Mouse (Mus musculus): ENCODE data around the gene Slc25a28. TPM values are rescaled to one million over a fixed set of nuclear protein-coding genes. Genes with fewer than 3 reads are reported as not detected.

Slc25a28 gene
- total RNA-seq (2021) = 58.0 and 62.1 TPM in 2 replicates
- long read RNA-seq, experiment 1, transcript Slc25a28-201 (4 exons, 1,535 nt) = major isoform, 78 of 122 reads
- long read RNA-seq, experiment 1, partial matches to known transcripts = 1 of 122 reads
- long read RNA-seq, experiment 1, other reads (novel, unspliced or antisense) = 38 of 122 reads
- long read RNA-seq, experiment 2, transcript Slc25a28-201 (4 exons, 1,535 nt) = major isoform, 37 of 63 reads
- long read RNA-seq, experiment 2, partial matches to known transcripts = 0 of 63 reads
- long read RNA-seq, experiment 2, other reads (novel, unspliced or antisense) = 21 of 63 reads

- peak; percentile 98 for DNase-seq
These were observed at the start of gene Slc25a28 for GRCm38 (mm10) chr19:43674730-43675524. Gene Slc25a28, minus strand, starts transcription at chr19:43674881.

DNA sequence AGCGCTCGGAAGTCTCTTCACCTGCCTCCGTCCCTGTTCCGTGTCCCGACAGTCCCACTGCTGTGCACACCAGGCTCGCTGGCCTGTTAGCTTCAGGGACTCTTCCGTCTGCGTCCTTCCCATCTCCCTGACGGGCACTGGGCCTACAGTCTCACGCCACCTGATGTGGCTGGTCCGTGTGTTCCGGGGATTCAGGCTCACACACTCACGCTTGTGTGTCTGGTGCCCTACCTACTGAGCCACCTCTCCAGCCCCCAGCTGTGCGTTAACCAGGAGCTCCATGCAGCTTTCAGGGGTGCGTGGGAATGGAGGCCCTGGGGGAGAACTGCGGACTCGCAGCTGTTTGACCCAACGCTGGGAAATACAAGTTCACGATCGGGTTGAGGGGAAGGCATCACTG lies 49.5 kb upstream of the Slc25a28 start:
- DNase-seq = no peak

DNA sequence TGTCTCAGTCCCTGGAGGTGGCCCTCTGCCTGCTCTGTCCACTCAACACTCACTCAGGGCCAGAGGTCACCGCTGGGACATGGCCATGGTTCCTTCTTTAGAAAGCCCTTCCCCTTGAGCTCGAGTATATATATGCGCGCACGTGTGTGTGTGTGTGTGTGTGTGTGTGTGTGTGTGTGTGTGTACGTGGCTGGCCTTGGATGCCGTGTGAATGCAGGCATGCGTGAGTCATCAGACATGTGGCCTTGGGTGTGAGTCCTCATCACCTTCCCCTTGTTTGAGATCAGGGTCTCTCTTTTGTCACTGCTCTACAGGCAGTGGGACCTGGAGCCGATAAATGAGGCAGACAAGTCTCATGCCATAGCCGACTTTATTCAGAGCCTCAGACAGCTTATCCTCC lies 48.8 kb upstream of the Slc25a28 start:
- DNase-seq = peak; percentile 63

DNA sequence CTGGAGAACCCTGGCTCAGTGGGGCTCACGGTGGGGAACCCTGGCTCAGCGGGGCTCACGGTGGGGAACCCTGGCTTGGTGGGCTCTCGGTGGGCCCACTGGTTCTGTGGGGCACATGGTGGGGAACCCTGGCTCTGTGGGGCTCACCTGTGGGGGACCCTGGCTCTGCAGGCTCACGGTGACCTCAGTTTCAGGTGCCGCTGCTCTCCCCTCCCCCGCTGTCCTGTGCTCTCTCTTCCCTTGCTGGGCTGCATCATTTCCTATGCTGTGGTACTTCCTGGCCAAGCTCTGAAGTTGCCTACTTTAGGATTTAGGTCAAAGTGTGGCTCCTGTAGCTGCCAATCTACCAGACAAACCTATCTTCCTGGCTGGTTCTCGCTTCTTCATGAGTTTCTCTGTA lies 48.2 kb upstream of the Slc25a28 start:
- no peak for DNase-seq

DNA sequence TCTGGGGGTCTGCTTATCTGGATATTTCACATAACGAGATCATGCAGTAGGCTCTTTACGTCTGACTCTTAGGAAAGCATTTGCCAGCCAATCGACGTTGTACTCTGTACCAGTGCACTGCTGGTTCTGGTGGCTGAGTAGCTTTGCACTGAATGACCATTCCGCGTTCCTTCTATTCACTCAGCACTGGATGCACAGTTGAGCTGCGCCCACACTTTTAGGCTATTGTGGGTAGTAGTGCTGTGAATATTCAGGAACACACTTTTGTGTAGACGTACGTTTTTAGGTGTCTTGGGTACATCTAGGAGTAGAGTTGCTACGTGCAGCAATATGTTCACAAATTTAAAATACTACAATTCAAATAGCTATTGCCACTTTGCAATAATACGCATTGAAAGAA lies 45.4 kb upstream of the Slc25a28 start:
- no peak for DNase-seq

- DNase-seq = no peak
These were observed 37.3 kb upstream of the Slc25a28 start for GRCm38 (mm10) chr19:43711971-43712370.

GRCm38 (mm10) chr19:43711159-43711916 lies 36.7 kb upstream of the Slc25a28 start:
- no peak for DNase-seq

GRCm38 (mm10) chr19:43709317-43709716 lies 34.6 kb upstream of the Slc25a28 start:
- no peak for DNase-seq

- DNase-seq = no peak
These were observed 33.5 kb upstream of the Slc25a28 start for GRCm38 (mm10) chr19:43708206-43708605.

GRCm38 (mm10) chr19:43704787-43705497 lies 30.3 kb upstream of the Slc25a28 start:
- DNase-seq = no peak

DNA sequence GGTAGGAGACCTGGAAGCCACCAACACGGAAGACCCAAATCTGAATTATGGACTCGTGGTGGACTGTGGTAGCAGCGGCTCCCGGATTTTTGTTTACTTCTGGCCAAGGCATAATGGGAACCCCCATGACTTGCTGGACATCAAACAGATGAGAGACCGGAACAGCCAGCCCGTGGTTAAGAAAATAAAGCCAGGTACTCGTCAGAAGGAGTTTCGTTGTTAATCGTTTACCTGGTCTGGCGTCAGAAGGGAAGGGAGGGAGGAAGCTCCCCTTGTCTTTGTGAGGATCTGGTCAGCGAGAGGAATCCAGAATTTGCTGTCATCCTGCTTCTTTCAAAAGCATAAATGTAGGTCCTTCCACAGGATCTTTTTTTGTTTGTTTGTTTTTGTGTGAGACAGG lies 29.5 kb upstream of the Slc25a28 start:
- DNase-seq = no peak

- DNase-seq = no peak
These were observed 25.1 kb upstream of the Slc25a28 start for GRCm38 (mm10) chr19:43699763-43700155.

GRCm38 (mm10) chr19:43699021-43699762 lies 24.5 kb upstream of the Slc25a28 start:
- no peak for DNase-seq

- DNase-seq = no peak
These were observed 23.1 kb upstream of the Slc25a28 start for GRCm38 (mm10) chr19:43697666-43698370.

DNA sequence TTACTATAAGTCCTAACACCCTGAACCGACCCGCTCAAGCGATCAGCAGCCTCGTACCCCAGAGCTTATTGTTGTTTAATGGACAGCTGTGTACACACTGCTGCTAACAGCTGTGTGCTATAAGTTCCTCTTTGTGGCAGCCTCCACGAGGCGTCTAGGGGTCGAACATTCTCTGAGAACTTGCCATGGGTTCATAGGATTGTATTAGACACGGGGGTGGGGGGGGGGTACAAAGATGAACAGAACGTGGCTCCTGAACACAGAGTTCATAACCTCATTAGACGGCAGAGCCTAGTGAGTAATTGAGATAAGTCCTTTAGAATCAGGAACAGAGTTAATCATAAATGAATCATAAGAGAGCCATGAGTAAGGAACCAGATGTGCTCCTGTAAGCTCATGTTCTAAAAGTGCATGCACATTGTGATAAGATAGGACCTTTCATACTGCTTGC lies 20.9 kb upstream of the Slc25a28 start:
- DNase-seq = no peak

DNA sequence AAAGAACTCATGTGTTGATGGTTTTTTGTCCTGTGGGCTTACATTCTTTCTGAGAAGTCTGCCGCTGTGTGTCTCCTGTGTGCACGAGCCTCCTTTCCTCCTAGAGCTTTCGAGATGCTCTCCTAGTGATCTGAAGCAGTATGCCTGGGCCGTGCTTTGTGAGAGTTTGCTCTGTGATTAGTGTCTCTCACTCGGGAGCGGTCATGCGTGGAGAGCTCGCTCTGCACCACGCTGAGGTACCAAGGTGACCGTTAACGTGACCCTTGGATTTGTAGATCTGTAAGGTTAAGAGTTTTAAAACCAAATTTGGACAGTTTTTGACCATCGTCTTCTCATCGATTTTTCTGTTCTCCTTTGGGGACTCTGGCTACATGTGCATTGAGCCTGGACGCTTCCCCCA lies 18.1 kb upstream of the Slc25a28 start:
- no peak for DNase-seq

- DNase-seq = peak; percentile 99
These were observed 15.0 kb upstream of the Slc25a28 start, which contains the start of gene Entpd7 for GRCm38 (mm10) chr19:43689419-43690246. Gene Entpd7, plus strand, starts transcription at chr19:43689672.

GRCm38 (mm10) chr19:43681541-43681940 lies 6.9 kb upstream of the Slc25a28 start:
- no peak for DNase-seq

GRCm38 (mm10) chr19:43679474-43679981 lies 4.8 kb upstream of the Slc25a28 start:
- DNase-seq = no peak

All from adrenal gland, postnatal 14 days (tissue).